Mouse (Mus musculus) heart, postnatal 0 days (tissue): Measurements from ENCODE around the gene Ripk3.

Source experiments
- CTCF ChIP-seq: IDR thresholded peaks from 2 replicates; pipeline ENCODE4 v1.5.1; 2016; ENCODE audit warnings: antibody characterized with exemption, control low read depth, low read depth
- EP300 ChIP-seq: IDR thresholded peaks from 2 replicates; pipeline ENCODE4 v1.6.1; 2016; ENCODE audit warnings: antibody characterized with exemption, low read depth

DNA sequence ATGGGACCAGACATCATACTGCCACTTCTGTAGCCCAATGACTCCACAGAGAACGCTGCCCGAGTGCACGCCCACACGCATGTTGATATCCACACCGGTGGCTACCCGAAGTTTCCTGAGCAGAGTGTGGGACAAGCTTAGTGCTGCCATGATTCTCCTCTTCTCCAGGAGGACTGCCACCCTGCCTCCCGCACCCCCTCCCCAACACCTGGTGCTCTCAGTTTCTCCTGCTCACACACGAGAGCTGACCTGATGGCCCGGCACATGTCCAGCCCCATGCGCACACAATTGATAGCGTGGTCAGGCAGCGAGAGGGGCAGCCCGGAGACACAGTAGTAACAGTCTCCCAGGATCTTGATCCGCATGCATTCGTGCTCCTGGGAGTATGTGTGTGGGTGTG, 10.0 kb downstream of the Ripk3 start:
- TF ChIP-seq EP300 (no peak), CTCF (no peak)
